Mouse (Mus musculus): ENCODE data around the gene Clec16a. TPM values are rescaled to one million over a fixed set of nuclear protein-coding genes. Genes with fewer than 3 reads are reported as not detected.

Gene Clec16a
- polyA plus RNA-seq, 2 experiments, result 2.7 to 10.0 TPM

GRCm38 (mm10) chr16:10715211-10715610, 170.1 kb downstream of the Clec16a start:
- 56% methylated on average over 5 of the region's 5 CpGs for WGBS (ENCODE audit: insufficient replicate concordance)
- Histone ChIP-seq H3K27me3 (ENCODE audit: control insufficient read depth, insufficient read depth, low read length) (no peaks in the 10 kb centered on the region), H3K9ac (replicated peaks) (no peak overlapping the region), H3K36me3 (replicated peaks; ENCODE audit: control insufficient read depth, insufficient read depth, low read depth) (no peaks in the 10 kb centered on the region), H3K9me3 (ENCODE audit: control insufficient read depth, low read length) (no peaks in the 10 kb centered on the region), H3K4me1 (replicated peaks; ENCODE audit: control insufficient read depth in 2 of 2, insufficient read depth in 2 of 2, low read length in 1 of 2) (no peaks in the 10 kb centered on the region), H3K4me3 (ENCODE audit: insufficient read depth in 1 of 2, low read depth in 2 of 2, low read length in 2 of 2) (no peak overlapping the region), H3K27ac (no peak overlapping the region), H3K4me2 (ENCODE audit: low read depth) (no peak overlapping the region)
- DNase-seq (ENCODE audit: low read depth in 3 of 3, low spot score in 3 of 3), result no peak
- no peak for ATAC-seq (ENCODE audit: insufficient read depth)
- TF ChIP-seq CTCF (IDR thresholded peaks at IDR 0.05; ENCODE audit: low read depth) (no peak), EP300 (IDR thresholded peaks at IDR 0.05; ENCODE audit: low read depth) (no peak)

- Histone ChIP-seq H3K27ac (no peak overlapping the region), H3K4me2 (ENCODE audit: low read depth) (no peak overlapping the region), H3K9ac (replicated peaks) (no peak overlapping the region), H3K36me3 (replicated peaks; ENCODE audit: control insufficient read depth, insufficient read depth, low read depth) (no peaks in the 10 kb centered on the region), H3K9me3 (ENCODE audit: control insufficient read depth, low read length) (no peaks in the 10 kb centered on the region), H3K4me3 (ENCODE audit: insufficient read depth in 1 of 2, low read depth in 2 of 2, low read length in 2 of 2) (no peak overlapping the region), H3K27me3 (ENCODE audit: control insufficient read depth, insufficient read depth, low read length) (no peaks in the 10 kb centered on the region), H3K4me1 (replicated peaks; ENCODE audit: control insufficient read depth in 2 of 2, insufficient read depth in 2 of 2, low read length in 1 of 2) (no peaks in the 10 kb centered on the region)
- WGBS (ENCODE audit: insufficient replicate concordance), result 64% methylated on average over 2 of the region's 2 CpGs
- no peak for DNase-seq (ENCODE audit: low read depth in 3 of 3, low spot score in 3 of 3)
- TF ChIP-seq CTCF (IDR thresholded peaks at IDR 0.05; ENCODE audit: low read depth) (no peak), EP300 (IDR thresholded peaks at IDR 0.05; ENCODE audit: low read depth) (no peak)
- no peak for ATAC-seq (ENCODE audit: insufficient read depth)
Measured at GRCm38 (mm10) chr16:10715632-10716031, 170.5 kb downstream of the Clec16a start.

- Histone ChIP-seq H3K36me3 (replicated peaks; ENCODE audit: control insufficient read depth, insufficient read depth, low read depth) (no peaks in the 10 kb centered on the region), H3K27me3 (ENCODE audit: control insufficient read depth, insufficient read depth, low read length) (no peaks in the 10 kb centered on the region), H3K27ac (no peak overlapping the region), H3K9ac (replicated peaks) (no peak overlapping the region), H3K4me1 (replicated peaks; ENCODE audit: control insufficient read depth in 2 of 2, insufficient read depth in 2 of 2, low read length in 1 of 2) (no peaks in the 10 kb centered on the region), H3K9me3 (ENCODE audit: control insufficient read depth, low read length) (no peaks in the 10 kb centered on the region), H3K4me2 (ENCODE audit: low read depth) (no peak overlapping the region), H3K4me3 (ENCODE audit: insufficient read depth in 1 of 2, low read depth in 2 of 2, low read length in 2 of 2) (no peak overlapping the region)
- no peak for TF ChIP-seq EP300 (IDR thresholded peaks at IDR 0.05; ENCODE audit: low read depth)
- TF ChIP-seq CTCF (IDR thresholded peaks at IDR 0.05; ENCODE audit: low read depth), result no peak
- 69% methylated on average over 2 of the region's 2 CpGs for WGBS (ENCODE audit: insufficient replicate concordance)
- ATAC-seq (ENCODE audit: insufficient read depth), result no peak
- no peak for DNase-seq (ENCODE audit: low read depth in 3 of 3, low spot score in 3 of 3)
Measured at GRCm38 (mm10) chr16:10716696-10717095, 171.6 kb downstream of the Clec16a start.

GRCm38 (mm10) chr16:10719971-10720370, 174.8 kb downstream of the Clec16a start:
- ATAC-seq (ENCODE audit: insufficient read depth) (no peak), DNase-seq (ENCODE audit: low read depth in 3 of 3, low spot score in 3 of 3) (no peak)
- H3K4me1 ChIP-seq (replicated peaks; ENCODE audit: control insufficient read depth in 2 of 2, insufficient read depth in 2 of 2, low read length in 1 of 2), result no peaks in the 10 kb centered on the region

GRCm38 (mm10) chr16:10722882-10723544, 177.9 kb downstream of the Clec16a start:
- TF ChIP-seq CTCF (IDR thresholded peaks at IDR 0.05; ENCODE audit: low read depth), result no peak
- TF ChIP-seq EP300 (IDR thresholded peaks at IDR 0.05; ENCODE audit: low read depth), result no peak
- 35% methylated on average over 1 of the region's 1 CpGs for WGBS (ENCODE audit: insufficient replicate concordance)
- H3K27ac ChIP-seq, result no peak overlapping the region
- H3K4me3 ChIP-seq (ENCODE audit: insufficient read depth in 1 of 2, low read depth in 2 of 2, low read length in 2 of 2), result no peak overlapping the region
- H3K27me3 ChIP-seq (ENCODE audit: control insufficient read depth, insufficient read depth, low read length), result no peaks in the 10 kb centered on the region
- H3K9me3 ChIP-seq (ENCODE audit: control insufficient read depth, low read length), result no peaks in the 10 kb centered on the region
- no peaks in the 10 kb centered on the region for H3K4me1 ChIP-seq (replicated peaks; ENCODE audit: control insufficient read depth in 2 of 2, insufficient read depth in 2 of 2, low read length in 1 of 2)
- no peaks in the 10 kb centered on the region for H3K36me3 ChIP-seq (replicated peaks; ENCODE audit: control insufficient read depth, insufficient read depth, low read depth)
- H3K9ac ChIP-seq (replicated peaks), result no peak overlapping the region
- DNase-seq (ENCODE audit: low read depth in 3 of 3, low spot score in 3 of 3) (no peak), ATAC-seq (ENCODE audit: insufficient read depth) (no peak)
- H3K4me2 ChIP-seq (ENCODE audit: low read depth), result no peak overlapping the region

More at GRCm38 (mm10) chr16:10719971-10720370, 174.8 kb downstream of the Clec16a start:
- no peaks in the 10 kb centered on the region for H3K36me3 ChIP-seq (replicated peaks; ENCODE audit: control insufficient read depth, insufficient read depth, low read depth)
- 42% methylated on average over 6 of the region's 6 CpGs for WGBS (ENCODE audit: insufficient replicate concordance)
- no peaks in the 10 kb centered on the region for H3K27me3 ChIP-seq (ENCODE audit: control insufficient read depth, insufficient read depth, low read length)
- no peak overlapping the region for H3K4me2 ChIP-seq (ENCODE audit: low read depth)
- H3K9ac ChIP-seq (replicated peaks), result no peak overlapping the region
- H3K27ac ChIP-seq, result no peak overlapping the region
- no peaks in the 10 kb centered on the region for H3K9me3 ChIP-seq (ENCODE audit: control insufficient read depth, low read length)
- no peak for TF ChIP-seq CTCF (IDR thresholded peaks at IDR 0.05; ENCODE audit: low read depth)
- no peak for TF ChIP-seq EP300 (IDR thresholded peaks at IDR 0.05; ENCODE audit: low read depth)
- H3K4me3 ChIP-seq (ENCODE audit: insufficient read depth in 1 of 2, low read depth in 2 of 2, low read length in 2 of 2), result no peak overlapping the region

All from liver, embryonic 14.5 days (tissue).